Mouse (Mus musculus) midbrain, embryonic 11.5 days (tissue): Measurements from ENCODE around the gene Tnni3k. TPM values are rescaled to one million over a fixed set of nuclear protein-coding genes. Genes with fewer than 3 reads are reported as not detected.

ENCODE experiments used
- ATAC-seq: fragments of 200-750 bp; cut with Nextera tagmentation; 2 replicates; pipeline ENCODE4 v1.8.0; 2017; ENCODE audit warnings: moderate TSS enrichment, moderate library complexity; ENCODE audit not compliant: low FRiP score
- DNase-seq: peaks from one replicate; pipeline ENCODE4 v3.0.0; 2015; ENCODE audit warnings: low spot score; ENCODE audit errors: missing footprints
- H3K27ac ChIP-seq: fragments of 300-500 bp; sonication (generic); 2 replicates; pipeline ENCODE4 v1.5.1; 2014; ENCODE audit warnings: low read depth, low read length
- H3K27me3 ChIP-seq: fragments of 300-500 bp; sonication (generic); 2 replicates; pipeline ENCODE4 v1.6.1; 2014; ENCODE audit warnings: mild to moderate bottlenecking, low read length, moderate library complexity, mixed read lengths; ENCODE audit not compliant: control insufficient read depth, insufficient read depth
- H3K36me3 ChIP-seq: fragments of 300-500 bp; sonication (generic); 2 replicates; pipeline ENCODE4 v1.6.1; 2014; ENCODE audit warnings: mild to moderate bottlenecking, low read length, moderate library complexity, mixed read lengths; ENCODE audit not compliant: control insufficient read depth, insufficient read depth
- H3K4me1 ChIP-seq: fragments of 300-500 bp; sonication (generic); 2 replicates; pipeline ENCODE4 v1.6.1; 2014; ENCODE audit warnings: low read length; ENCODE audit not compliant: control insufficient read depth, insufficient read depth
- H3K4me2 ChIP-seq: fragments of 300-500 bp; sonication (generic); 2 replicates; pipeline ENCODE4 v1.6.1; 2014; ENCODE audit warnings: mild to moderate bottlenecking, moderate library complexity
- H3K4me3 ChIP-seq: fragments of 300-500 bp; sonication (generic); 2 replicates; pipeline ENCODE4 v1.5.1; 2014; ENCODE audit warnings: low read depth, low read length
- H3K9ac ChIP-seq: fragments of 300-500 bp; sonication (generic); 2 replicates; pipeline ENCODE4 v1.6.1; 2014; ENCODE audit warnings: low read length
- H3K9me3 ChIP-seq: fragments of 300-500 bp; sonication (generic); 2 replicates; pipeline ENCODE4 v1.6.1; 2016; ENCODE audit warnings: low read length; ENCODE audit not compliant: control insufficient read depth
- WGBS: fragments of 180-500 bp; shearing (Covaris S2); extraction: QIAGEN DNeasy Blood & Tissue Kit; methylation state at CpG from one replicate; pipeline ENCODE4 v1.1.7; 2014; 5-methylcytosine and 5-hydroxymethylcytosine counted together
- polyA plus RNA-seq: library from polyadenylated mRNA; unstranded; fragments of >200 nt; fragmentation: Nextera tagmentation; extraction: Ambion mirVana; gene quantifications from 2 replicates; pipeline ENCODE4 v1.2.1, GENCODE M21; 2014

Tnni3k gene
- polyA plus RNA-seq, 1 experiment from 2014 or later, result 0.04 TPM

DNA sequence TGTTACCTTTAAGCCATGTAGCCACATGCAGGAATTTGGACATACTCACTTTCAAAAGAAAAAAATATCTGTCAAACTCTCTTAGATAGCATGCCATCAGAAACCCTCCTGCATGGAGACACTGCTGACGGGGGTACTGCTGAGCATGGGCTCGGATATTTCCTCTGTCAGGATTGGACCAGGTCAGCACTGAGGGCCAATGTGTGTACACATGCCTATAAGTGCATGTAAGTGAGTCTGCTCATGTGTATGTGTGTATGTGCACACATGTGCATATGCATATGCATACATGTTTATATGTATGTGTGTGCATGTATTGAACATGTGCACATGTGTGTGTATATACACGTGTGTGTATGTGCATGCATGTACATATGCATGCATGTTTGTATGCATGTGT, 267.6 kb downstream of the Tnni3k start:
- Histone ChIP-seq H3K4me1 (no peaks in the 10 kb centered on the region), H3K36me3 (no peaks in the 10 kb centered on the region), H3K4me3 (no peak overlapping the region), H3K9me3 (no peaks in the 10 kb centered on the region), H3K9ac (no peak overlapping the region), H3K27me3 (no peaks in the 10 kb centered on the region), H3K27ac (no peak overlapping the region), H3K4me2 (no peak overlapping the region)
- DNase-seq (no peak), ATAC-seq (no peak)
- 80% methylated on average over 3 of the region's 3 CpGs for WGBS

DNA sequence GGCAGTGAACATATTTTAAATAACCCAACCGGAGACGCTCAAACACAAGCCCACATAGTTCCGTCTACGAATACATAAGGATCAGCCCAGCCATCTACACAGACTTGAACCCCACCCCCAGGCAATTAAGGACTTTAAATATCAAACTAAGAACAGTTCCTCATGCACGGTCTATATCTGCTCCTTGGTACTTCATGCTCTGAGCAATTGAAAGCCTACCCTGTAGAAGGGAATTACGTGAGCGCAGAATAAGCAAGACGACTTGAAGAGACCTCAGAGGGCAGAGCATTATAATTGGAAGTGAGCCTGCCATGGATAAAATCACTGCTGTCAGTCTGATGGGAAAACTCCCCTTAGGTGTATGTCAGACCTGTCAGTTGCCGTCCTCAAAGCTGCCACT, 268.9 kb downstream of the Tnni3k start:
- Histone ChIP-seq H3K4me3 (no peak overlapping the region), H3K9me3 (no peaks in the 10 kb centered on the region), H3K27me3 (no peaks in the 10 kb centered on the region), H3K36me3 (no peaks in the 10 kb centered on the region), H3K27ac (no peak overlapping the region), H3K4me1 (no peaks in the 10 kb centered on the region), H3K4me2 (no peak overlapping the region), H3K9ac (no peak overlapping the region)
- DNase-seq (no peak), ATAC-seq (no peak)
- WGBS, result 90% methylated on average over 9 of the region's 9 CpGs

DNA sequence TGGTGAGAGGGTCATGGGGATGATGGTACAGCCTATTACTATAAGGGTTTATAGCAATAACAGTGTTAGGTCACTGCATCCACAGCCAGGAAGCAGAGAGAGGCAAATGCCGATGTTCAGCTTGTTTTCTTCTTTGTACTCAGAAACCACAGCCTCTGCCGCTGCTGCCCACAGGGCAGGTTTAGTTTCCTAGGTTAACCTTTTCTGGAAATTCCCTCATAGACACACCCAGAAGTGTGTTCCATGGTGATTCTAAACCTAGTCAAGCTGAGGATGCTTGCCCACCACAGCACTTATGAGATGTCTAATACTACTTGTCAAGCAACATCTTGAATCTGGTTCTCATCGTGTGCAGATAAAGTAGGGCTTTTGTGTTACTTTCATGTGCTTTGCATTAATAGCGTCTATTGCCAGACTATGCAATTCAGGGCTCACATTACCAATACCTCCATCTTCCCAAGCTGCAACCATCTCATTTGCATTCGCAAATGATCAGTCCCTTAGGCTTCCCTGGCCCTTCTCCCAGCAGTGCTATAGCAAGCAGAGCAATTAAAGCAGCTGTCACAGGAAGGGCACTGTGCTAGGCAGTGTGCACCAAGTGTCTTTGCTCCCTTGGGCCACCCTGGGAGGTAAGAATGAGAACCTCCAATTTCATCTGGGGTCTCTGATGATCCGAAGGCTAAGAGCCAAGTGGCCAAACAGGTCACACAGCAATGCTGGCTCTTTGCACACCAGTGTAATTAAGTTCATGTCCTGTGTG, 276.2 kb downstream of the Tnni3k start:
- H3K27me3 ChIP-seq, result no peaks in the 10 kb centered on the region
- no peak overlapping the region for H3K9ac ChIP-seq
- H3K27ac ChIP-seq, result no peak overlapping the region
- no peaks in the 10 kb centered on the region for H3K36me3 ChIP-seq
- DNase-seq (no peak), ATAC-seq (peak; percentile 59)
- H3K9me3 ChIP-seq, result no peaks in the 10 kb centered on the region
- WGBS, result 77% methylated on average over 6 of the region's 6 CpGs
- no peaks in the 10 kb centered on the region for H3K4me1 ChIP-seq
- H3K4me3 ChIP-seq, result no peak overlapping the region
- H3K4me2 ChIP-seq, result no peak overlapping the region

DNA sequence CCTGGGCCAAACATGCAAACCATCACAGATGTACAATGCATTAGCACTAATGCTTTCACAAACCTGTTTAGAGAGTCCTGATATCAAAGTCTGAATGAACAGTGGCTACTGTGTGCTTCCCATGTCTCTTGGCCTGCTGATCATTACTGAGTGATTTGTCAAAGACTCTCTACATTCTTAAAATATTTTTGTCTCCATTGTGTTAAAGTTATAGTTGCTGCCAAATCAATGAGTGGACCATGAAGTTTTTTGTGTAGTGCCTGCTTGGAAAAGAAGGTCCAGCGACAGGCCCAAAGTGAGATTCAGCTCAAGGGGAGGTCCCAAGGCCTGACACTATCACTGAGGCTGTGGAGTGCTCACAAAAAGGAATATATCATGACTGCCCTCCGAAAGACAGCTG, 283.6 kb downstream of the Tnni3k start:
- no peak overlapping the region for H3K9ac ChIP-seq
- 94% methylated on average over 2 of the region's 2 CpGs for WGBS
- H3K27me3 ChIP-seq, result no peaks in the 10 kb centered on the region
- DNase-seq, result no peak
- no peak overlapping the region for H3K27ac ChIP-seq
- no peak overlapping the region for H3K4me3 ChIP-seq
- no peaks in the 10 kb centered on the region for H3K4me1 ChIP-seq
- ATAC-seq, result no peak
- no peaks in the 10 kb centered on the region for H3K9me3 ChIP-seq
- H3K36me3 ChIP-seq, result no peaks in the 10 kb centered on the region
- no peak overlapping the region for H3K4me2 ChIP-seq

DNA sequence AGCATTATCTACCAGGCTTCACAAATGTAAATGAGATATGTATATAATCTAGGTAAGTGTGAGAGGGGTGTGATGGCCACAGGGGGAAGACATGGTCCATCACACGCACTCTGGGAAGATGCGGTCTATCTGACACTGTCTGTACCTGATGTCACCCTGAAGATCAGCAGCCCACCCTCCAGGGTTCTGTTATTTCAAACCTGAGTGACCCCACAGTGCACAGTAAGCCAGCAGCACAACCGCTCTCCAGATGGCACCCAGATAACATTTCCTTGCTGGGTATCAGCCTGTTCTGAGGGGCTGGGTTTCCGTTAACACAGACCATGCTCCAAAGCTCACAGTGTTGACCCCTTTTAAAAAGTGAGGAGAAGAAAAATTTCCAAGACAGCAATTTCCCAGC, 288.9 kb downstream of the Tnni3k start:
- H3K27ac ChIP-seq, result no peak overlapping the region
- H3K27me3 ChIP-seq, result no peaks in the 10 kb centered on the region
- no peak for ATAC-seq
- H3K36me3 ChIP-seq, result no peaks in the 10 kb centered on the region
- no peak overlapping the region for H3K9ac ChIP-seq
- no peaks in the 10 kb centered on the region for H3K4me1 ChIP-seq
- H3K9me3 ChIP-seq, result no peaks in the 10 kb centered on the region
- DNase-seq, result no peak
- H3K4me3 ChIP-seq, result no peak overlapping the region
- H3K4me2 ChIP-seq, result no peak overlapping the region
- 84% methylated on average over 4 of the region's 4 CpGs for WGBS

DNA sequence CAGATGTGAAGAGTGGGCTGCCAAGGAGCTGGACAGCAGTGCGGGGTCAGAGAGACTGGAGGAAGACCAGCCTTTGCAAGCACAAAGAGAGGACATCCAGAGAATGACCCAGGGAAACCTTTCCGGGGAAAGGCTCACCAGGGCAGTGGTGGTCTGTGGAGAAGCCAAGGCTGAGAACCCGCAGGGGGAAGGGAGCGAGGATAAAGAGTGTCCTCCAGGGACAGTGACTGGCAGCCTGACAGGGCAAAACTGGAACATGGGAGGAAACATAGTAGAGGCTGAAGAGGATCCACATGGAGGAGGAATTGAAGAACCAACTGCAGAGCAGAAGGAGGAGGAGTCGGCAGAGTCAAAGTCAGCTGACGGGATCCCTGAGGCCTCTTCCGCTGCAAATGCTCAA, 291.1 kb downstream of the Tnni3k start:
- ATAC-seq, result no peak
- no peak overlapping the region for H3K4me2 ChIP-seq
- H3K4me1 ChIP-seq, result no peaks in the 10 kb centered on the region
- H3K27ac ChIP-seq, result no peak overlapping the region
- no peak for DNase-seq
- WGBS, result 83% methylated on average over 7 of the region's 7 CpGs
- no peaks in the 10 kb centered on the region for H3K27me3 ChIP-seq
- no peak overlapping the region for H3K4me3 ChIP-seq
- no peaks in the 10 kb centered on the region for H3K9me3 ChIP-seq
- no peak overlapping the region for H3K9ac ChIP-seq
- no peaks in the 10 kb centered on the region for H3K36me3 ChIP-seq

DNA sequence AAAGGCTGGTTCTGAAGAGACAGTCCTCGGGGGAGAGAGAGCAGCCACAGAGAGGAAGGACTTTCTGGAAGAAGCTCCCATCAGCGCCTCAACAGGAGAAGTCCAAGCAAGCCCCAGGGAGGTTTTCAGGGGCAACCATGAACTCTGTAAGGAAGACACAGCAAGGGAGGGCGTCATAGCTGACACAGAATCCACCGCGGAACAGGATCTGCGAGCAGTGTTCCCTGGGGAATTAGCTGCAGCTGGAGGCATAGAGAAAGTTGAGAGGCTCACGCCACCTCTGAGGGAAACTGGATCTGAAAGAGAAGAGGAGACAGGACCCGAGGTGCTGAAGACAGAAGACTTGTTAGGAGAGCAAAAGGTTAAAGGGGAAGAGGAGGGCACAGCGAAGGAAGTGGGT, 291.8 kb downstream of the Tnni3k start:
- no peak for DNase-seq
- Histone ChIP-seq H3K27ac (no peak overlapping the region), H3K9ac (no peak overlapping the region), H3K36me3 (no peaks in the 10 kb centered on the region), H3K27me3 (no peaks in the 10 kb centered on the region), H3K9me3 (no peaks in the 10 kb centered on the region), H3K4me2 (no peak overlapping the region), H3K4me3 (no peak overlapping the region), H3K4me1 (no peaks in the 10 kb centered on the region)
- no peak for ATAC-seq
- WGBS, result 72% methylated on average over 9 of the region's 9 CpGs

DNA sequence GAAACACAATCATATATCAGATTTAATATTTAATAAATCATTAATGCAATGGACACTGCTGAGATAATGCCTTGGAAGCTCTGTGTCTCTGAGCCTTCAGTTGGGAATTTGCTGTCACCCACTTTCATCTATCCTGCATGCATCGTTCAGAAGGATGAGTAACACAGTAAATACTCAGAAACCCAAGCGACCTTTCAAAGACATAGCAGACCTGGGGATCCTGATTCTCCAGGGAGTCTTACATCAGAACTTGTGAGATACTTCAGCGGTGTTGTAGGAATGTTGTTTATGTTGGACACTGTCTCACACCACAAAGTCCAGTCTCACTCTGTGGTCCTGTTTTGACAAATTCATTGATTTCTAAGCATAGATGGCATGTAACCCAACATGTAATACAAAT, 294.1 kb downstream of the Tnni3k start:
- ATAC-seq (no peak), DNase-seq (no peak)
- no peak overlapping the region for H3K9ac ChIP-seq
- H3K4me1 ChIP-seq, result no peaks in the 10 kb centered on the region
- H3K27ac ChIP-seq, result no peak overlapping the region
- no peaks in the 10 kb centered on the region for H3K27me3 ChIP-seq
- no peaks in the 10 kb centered on the region for H3K9me3 ChIP-seq
- H3K4me3 ChIP-seq, result no peak overlapping the region
- H3K36me3 ChIP-seq, result no peaks in the 10 kb centered on the region
- 85% methylated on average over 3 of the region's 3 CpGs for WGBS
- H3K4me2 ChIP-seq, result no peak overlapping the region

DNA sequence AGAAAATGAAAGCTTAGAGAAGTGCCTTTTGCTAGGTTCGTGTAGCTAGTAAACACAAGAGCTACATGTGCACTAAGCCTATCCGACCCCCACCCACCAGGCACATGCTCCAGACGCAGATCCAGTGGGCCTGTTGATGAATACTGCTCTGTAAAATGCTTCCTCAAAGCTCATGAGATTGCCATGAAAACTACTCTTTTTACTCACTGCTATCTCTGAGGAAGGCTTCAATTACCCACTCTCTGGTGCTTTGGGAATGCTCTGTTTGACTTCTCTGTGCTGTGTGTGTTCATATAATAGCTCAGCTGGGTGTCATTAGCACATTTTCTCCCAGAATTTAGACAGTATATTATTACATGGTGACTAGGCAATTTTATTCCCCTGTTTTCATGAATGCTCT, 297.1 kb downstream of the Tnni3k start:
- no peaks in the 10 kb centered on the region for H3K36me3 ChIP-seq
- no peaks in the 10 kb centered on the region for H3K4me1 ChIP-seq
- no peak for DNase-seq
- no peaks in the 10 kb centered on the region for H3K27me3 ChIP-seq
- H3K4me3 ChIP-seq, result no peak overlapping the region
- no peaks in the 10 kb centered on the region for H3K9me3 ChIP-seq
- ATAC-seq, result no peak
- no peak overlapping the region for H3K4me2 ChIP-seq
- 75% methylated on average over 3 of the region's 3 CpGs for WGBS
- H3K27ac ChIP-seq, result no peak overlapping the region
- H3K9ac ChIP-seq, result no peak overlapping the region
